Mouse (Mus musculus) testis, postnatal 14 days (tissue): ENCODE data around the gene Ascc3.
A peak's percentile ranks its signal among the peaks of the same experiment; 100 is the strongest.

ENCODE experiments used
- DNase-seq: peaks from one replicate; pipeline ENCODE4 v3.0.0; 2021; ENCODE audit warnings: low spot score

Gene Ascc3

GRCm38 (mm10) chr10:50894170-50894991 lies 301.9 kb downstream of the Ascc3 start, which contains the start of gene Sim1:
Gene Sim1, plus strand, starts transcription at chr10:50894754.
- peak; percentile 84 for DNase-seq

DNA sequence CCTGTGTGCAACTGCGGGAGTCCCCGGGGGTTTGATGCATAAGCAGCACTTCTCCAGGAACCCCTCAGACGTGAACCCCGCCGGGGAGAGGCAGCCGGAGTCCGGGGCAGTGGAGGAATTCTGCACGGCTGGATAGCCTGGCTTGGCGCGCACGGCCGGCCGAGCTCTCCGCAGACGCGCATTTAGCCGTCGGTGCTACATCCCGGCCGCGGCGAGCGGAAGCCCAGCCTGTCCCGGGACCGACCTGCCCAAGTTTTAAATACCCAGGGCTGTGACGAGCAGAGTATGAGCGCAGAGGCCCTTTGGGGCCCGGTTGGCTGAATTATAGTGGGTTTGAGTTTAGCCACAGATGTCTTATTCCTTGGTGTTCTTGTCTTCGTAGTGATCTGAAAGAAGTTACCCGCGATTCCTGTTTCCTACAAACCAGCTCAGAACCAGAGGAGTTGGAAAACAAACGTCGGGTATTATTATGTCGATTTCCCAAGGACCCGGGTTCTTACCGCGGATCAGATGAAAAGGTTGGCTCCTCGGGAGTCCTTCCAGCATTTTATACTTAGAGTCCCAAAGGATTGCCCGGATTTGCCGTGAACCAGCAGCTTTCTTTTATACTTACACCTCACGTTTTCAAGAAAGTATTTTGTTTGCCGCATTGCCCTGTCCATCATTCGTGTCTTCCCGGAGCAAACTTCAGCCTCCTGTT lies 302.8 kb downstream of the Ascc3 start:
- DNase-seq = no peak

- no peak for DNase-seq
Measured at GRCm38 (mm10) chr10:50895881-50896766, 303.7 kb downstream of the Ascc3 start.

- DNase-seq = no peak
Measured at GRCm38 (mm10) chr10:50896767-50897390, 304.4 kb downstream of the Ascc3 start.

- DNase-seq = no peak
Measured at GRCm38 (mm10) chr10:50897530-50898471, 305.3 kb downstream of the Ascc3 start.

GRCm38 (mm10) chr10:50898621-50899020 lies 306.2 kb downstream of the Ascc3 start:
- no peak for DNase-seq

- no peak for DNase-seq
Measured at GRCm38 (mm10) chr10:50899846-50900745, 307.6 kb downstream of the Ascc3 start.
